Comparison of ENCODE assay signal across 7 mouse cellular contexts in genomic region chr4:59870859-59871591, GRCm38 (mm10). TPM values are rescaled to one million over a fixed set of nuclear protein-coding genes. Genes with fewer than 3 reads are reported as not detected.
DNase-seq lines count a peak whose midpoint lies in the region; ATAC-seq and TF ChIP-seq lines count a peak whose summit lies in the region.

No protein-coding gene starts in this region.

- H3K4me1 ChIP-seq in intestine, embryonic 14.5 days (replicated peaks; ENCODE audit: control insufficient read depth, insufficient read depth, low read length), result no peaks in the 10 kb centered on the region
- H3K4me1 ChIP-seq in midbrain, embryonic 10.5 days, result peaks cover 13% of the 10 kb centered on the region
- no peaks in the 10 kb centered on the region for H3K4me1 ChIP-seq in small intestine, adult 2 months (ENCODE audit: control insufficient read depth, insufficient read depth, insufficient read length, low read length)

- H3K36me3 ChIP-seq in intestine, embryonic 14.5 days (ENCODE audit: control insufficient read depth, insufficient read depth, low read length), result no peaks in the 10 kb centered on the region
- H3K36me3 ChIP-seq in midbrain, embryonic 10.5 days, result peaks cover 3% of the 10 kb centered on the region; the same call in 1 of the 2 replicates
- no peaks in the 10 kb centered on the region for H3K36me3 ChIP-seq in small intestine, adult 2 months (ENCODE audit: control insufficient read depth, insufficient read depth, low read length)

- no peak overlapping the region for H3K27ac ChIP-seq in intestine, embryonic 14.5 days (ENCODE audit: low read depth)
- H3K27ac ChIP-seq in midbrain, embryonic 10.5 days (replicated peaks), result no peak overlapping the region
- no peak overlapping the region for H3K27ac ChIP-seq in small intestine, adult 2 months (ENCODE audit: insufficient read depth, low read depth, low read length)

- ATAC-seq in intestine, embryonic 14.5 days (replicated peaks; ENCODE audit: low FRiP score, low TSS enrichment, low read depth), result peak; percentile 64; the same call in 1 of the 2 replicates

- H3K9ac ChIP-seq in intestine, embryonic 14.5 days (ENCODE audit: low read length), result no peak overlapping the region

- TF ChIP-seq POLR2A in small intestine, adult 2 months (IDR thresholded peaks at IDR 0.05; ENCODE audit: low read depth, low read length), result no peak

- DNase-seq in adrenal gland, adult 2 months, result peak; percentile 62
- peak; percentile 91 for DNase-seq in embryo, embryonic 10.5 days (ENCODE audit: low spot score)
- peak; percentile 47 for DNase-seq in gastrocnemius, postnatal 25 days
- peak; percentile 81 for DNase-seq in intestine, embryonic 14.5 days (ENCODE audit: low spot score)
- peak; percentile 92 to 94 for DNase-seq in left cerebral cortex, postnatal 14 days (ENCODE audit: low spot score in 2 of 2)
- DNase-seq in midbrain, embryonic 10.5 days (ENCODE audit: low spot score), result peak; percentile 72

- H3K4me2 ChIP-seq in intestine, embryonic 14.5 days (ENCODE audit: low read length), result no peak overlapping the region

- WGBS in intestine, embryonic 14.5 days, result 63% methylated on average over 9 of the region's 9 CpGs
- 63% methylated on average over 9 of the region's 9 CpGs for WGBS in midbrain, embryonic 10.5 days
- 52% methylated on average over 9 of the region's 9 CpGs for WGBS in small intestine, adult 2 months

- TF ChIP-seq CTCF in small intestine, adult 2 months (IDR thresholded peaks at IDR 0.05; ENCODE audit: extremely low read depth, insufficient read length, insufficient replicate concordance, low read depth, low read length), result peak; percentile 70; the same call in 1 of the 2 replicates

- no peak overlapping the region for H3K4me3 ChIP-seq in intestine, embryonic 14.5 days (ENCODE audit: low read depth, low read length)
- no peak overlapping the region for H3K4me3 ChIP-seq in midbrain, embryonic 10.5 days
- no peak overlapping the region for H3K4me3 ChIP-seq in small intestine, adult 2 months (ENCODE audit: low read depth, low read length)

- intact Hi-C loops in left cerebral cortex, postnatal 14 days (cut with DNase I), result loop anchor here (1.0 to 10.0 kb wide), 3 partner anchors 64 to 486 kb away; partner anchors contain the start of gene Snx30

- no peaks in the 10 kb centered on the region for H3K27me3 ChIP-seq in intestine, embryonic 14.5 days (replicated peaks; ENCODE audit: control insufficient read depth, insufficient read depth, low read length)
- H3K27me3 ChIP-seq in midbrain, embryonic 10.5 days (ENCODE audit: low read depth, poor library complexity, severe bottlenecking), result no peaks in the 10 kb centered on the region
- H3K27me3 ChIP-seq in small intestine, adult 2 months (ENCODE audit: control insufficient read depth, insufficient read depth, low read length), result no peaks in the 10 kb centered on the region

- no peaks in the 10 kb centered on the region for H3K9me3 ChIP-seq in intestine, embryonic 14.5 days (ENCODE audit: control insufficient read depth, low read length)
- H3K9me3 ChIP-seq in midbrain, embryonic 10.5 days (replicated peaks), result no peaks in the 10 kb centered on the region

RNA-seq across cellular contexts. Expression of gene Slc46a2, which starts 43.8 kb away (rescaled TPM):
- total RNA-seq in adrenal gland, adult 2 months (2021), result not detected
- polyA plus RNA-seq in adrenal gland, adult 2 months (2012; rRNA removed), result not detected in 2 replicates
- total RNA-seq in gastrocnemius, postnatal 25 days (2021), result not detected
- 0.05 and 0.09 TPM in 2 replicates for polyA plus RNA-seq in intestine, embryonic 14.5 days (2014; fragmentation: Nextera tagmentation; extraction: Ambion mirVana)
- total RNA-seq in left cerebral cortex, postnatal 14 days (2021), result not detected
- not detected in 2 replicates for polyA plus RNA-seq in midbrain, embryonic 10.5 days (2016; fragmentation: Nextera tagmentation; extraction: Ambion mirVana)
- polyA plus RNA-seq in small intestine, adult 2 months (2012; rRNA removed), result not detected in 2 replicates
